Mouse (Mus musculus): ENCODE measurements around the gene Tspoap1.

Tspoap1 gene

DNA sequence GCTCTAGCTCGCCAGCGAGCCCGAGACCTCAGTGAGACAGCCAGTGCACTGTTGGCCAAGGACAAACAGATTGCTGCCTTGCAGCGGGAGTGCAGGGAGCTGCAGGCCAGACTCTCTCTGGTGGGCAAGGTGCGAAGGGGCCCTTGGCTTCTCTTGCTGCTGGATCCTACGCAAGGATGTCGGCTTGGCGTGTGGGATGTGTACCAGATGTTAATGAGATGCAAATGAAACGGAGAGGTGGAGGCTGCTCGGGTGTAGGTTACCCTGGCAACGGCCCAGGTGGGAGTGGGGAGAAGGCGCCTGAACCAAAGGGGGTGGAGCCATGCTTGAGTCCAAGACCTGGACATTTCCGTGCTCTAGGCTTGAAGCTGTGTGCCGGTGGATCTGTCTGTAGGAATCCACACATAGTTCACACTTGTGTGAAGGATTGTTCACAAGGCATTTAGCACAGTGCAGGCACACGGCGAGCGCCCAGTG lies 3.2 kb downstream of the Tspoap1 start:
- ChIA-PET POLR2A (interaction anchor here in 3 of 4 experiments (0.6 to 9.6 kb wide), 16 partner anchors 8 to 289 kb away, joined by 3 to 123 read pairs (median 5); partner anchors contain the start of genes Supt4a (in 2 of the 3) and Rnf43 (in 1 of the 3)), CTCF (interaction anchor here in 2 of 4 experiments (0.5 to 0.7 kb wide), 2 partner anchors 10 to 96 kb away, joined by 3 read pairs; no protein-coding TSS in a partner anchor)

- ChIA-PET CTCF (interaction anchor here in 1 of 4 experiments (0.7 to 1.1 kb wide), 2 partner anchors 97 to 169 kb away, joined by 3 read pairs; no protein-coding TSS in a partner anchor), POLR2A (interaction anchor here in 3 of 4 experiments (0.7 to 9.6 kb wide), 24 partner anchors 8 to 173 kb away, joined by 3 to 123 read pairs (median 5); partner anchors contain the start of genes Supt4a (in 2 of the 3) and Rnf43 (in 1 of the 3))
Measured at GRCm38 (mm10) chr11:87763988-87764876, 3.9 kb downstream of the Tspoap1 start.

DNA sequence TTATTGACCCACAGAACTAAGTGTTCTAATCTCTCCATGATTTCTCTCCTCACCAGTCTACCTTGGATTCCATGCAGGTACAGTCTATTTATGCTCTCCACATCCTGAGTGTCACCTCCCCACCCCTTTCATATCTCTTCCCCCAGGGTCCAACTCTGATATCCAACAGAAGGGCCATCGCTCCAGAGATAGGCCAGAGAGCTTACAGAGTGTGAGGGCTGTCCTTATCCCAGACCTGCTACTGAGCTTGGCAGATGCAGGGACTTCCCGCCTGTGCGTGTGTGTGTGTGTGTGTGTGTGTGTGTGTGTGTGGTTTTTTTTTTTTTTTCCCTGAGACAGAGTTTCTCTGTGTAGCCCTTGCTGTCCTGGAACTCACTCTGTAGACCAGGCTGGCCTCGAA lies 8.4 kb downstream of the Tspoap1 start:
- ChIA-PET CTCF (no interaction called here), POLR2A (interaction anchor here in 1 of 4 experiments (0.5 to 4.2 kb wide), 6 partner anchors 8 to 54 kb away, joined by 3 to 32 read pairs (median 4); partner anchors contain the start of gene Tspoap1)

- POLR2A ChIA-PET = interaction anchor here in 1 of 4 experiments (0.5 to 2.7 kb wide), 4 partner anchors 11 to 215 kb away, joined by 4 to 15 read pairs (median 4); partner anchors contain the start of gene Tspoap1
Measured at GRCm38 (mm10) chr11:87770989-87771388, 10.6 kb downstream of the Tspoap1 start.

GRCm38 (mm10) chr11:87772354-87772753 lies 12.0 kb downstream of the Tspoap1 start:
- POLR2A ChIA-PET = interaction anchor here in 1 of 4 experiments (1.4 to 2.7 kb wide), 2 partner anchors 11 to 12 kb away, joined by 3 to 15 read pairs; partner anchors contain the start of gene Tspoap1
- CTCF ChIA-PET = interaction anchor here in 2 of 4 experiments (0.8 to 1.4 kb wide), 4 partner anchors 12 to 334 kb away, joined by 3 to 5 read pairs (median 3); partner anchors contain the start of genes Rnf43 (in 1 of the 2) and Tspoap1 (in 1 of the 2)

More at GRCm38 (mm10) chr11:87770989-87771388, 10.6 kb downstream of the Tspoap1 start:
- CTCF ChIA-PET = interaction anchor here (0.5 to 1.2 kb wide), 8 partner anchors 12 to 348 kb away, joined by 3 to 5 read pairs (median 3); partner anchors contain the start of gene Rnf43 (in 1 of the 4)

- CTCF ChIA-PET = interaction anchor here in 2 of 4 experiments (0.8 to 1.8 kb wide), 5 partner anchors 10 to 190 kb away, joined by 3 to 5 read pairs (median 5); no protein-coding TSS in a partner anchor
- POLR2A ChIA-PET = interaction anchor here in 3 of 4 experiments (0.5 to 5.3 kb wide), 27 partner anchors 9 to 333 kb away, joined by 3 to 32 read pairs (median 4); partner anchors contain the start of genes Supt4a (in 2 of the 3), Mpo (in 1 of the 3) and Tspoap1 (in 1 of the 3)
Measured at GRCm38 (mm10) chr11:87778100-87778765, 17.9 kb downstream of the Tspoap1 start.

DNA sequence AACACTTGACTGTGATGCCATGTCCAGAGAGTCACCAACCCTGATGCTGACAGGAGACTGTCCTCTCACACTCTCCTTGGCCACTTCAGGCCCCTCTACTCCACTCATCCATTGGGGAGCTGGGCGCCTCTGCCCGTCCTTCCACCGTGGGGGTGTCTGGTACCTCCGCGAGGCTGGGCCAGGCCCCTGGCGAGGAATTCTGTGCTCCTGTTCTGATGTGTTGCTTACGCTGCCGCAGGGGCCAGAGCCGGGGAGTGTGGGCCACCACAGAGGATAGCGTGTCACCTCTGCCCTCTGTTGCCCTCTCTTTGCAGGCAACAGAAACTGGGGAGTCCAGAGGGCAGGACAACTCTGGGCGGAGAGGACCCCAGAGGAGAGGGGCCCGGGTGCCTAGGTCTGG lies 18.6 kb downstream of the Tspoap1 start:
- CTCF ChIA-PET = interaction anchor here in 2 of 4 experiments (0.6 to 1.8 kb wide), 8 partner anchors 9 to 1421 kb away, joined by 3 to 6 read pairs (median 5); no protein-coding TSS in a partner anchor
- POLR2A ChIA-PET = interaction anchor here in 3 of 4 experiments (1.0 to 5.3 kb wide), 20 partner anchors 10 to 280 kb away, joined by 3 to 32 read pairs (median 4); partner anchors contain the start of genes Supt4a (in 2 of the 3), Mpo (in 1 of the 3) and Tspoap1 (in 1 of the 3)

GRCm38 (mm10) chr11:87779392-87779791 lies 19.1 kb downstream of the Tspoap1 start:
- ChIA-PET CTCF (interaction anchor here in 2 of 4 experiments (0.6 to 1.8 kb wide), 6 partner anchors 13 to 1421 kb away, joined by 3 to 6 read pairs (median 5); no protein-coding TSS in a partner anchor), POLR2A (interaction anchor here in 3 of 4 experiments (0.6 to 5.3 kb wide), 18 partner anchors 10 to 308 kb away, joined by 3 to 32 read pairs (median 5); partner anchors contain the start of genes Supt4a (in 2 of the 3), Mpo (in 1 of the 3) and Tspoap1 (in 1 of the 3))

- POLR2A ChIA-PET = interaction anchor here in 3 of 4 experiments (0.6 to 5.3 kb wide), 7 partner anchors 9 to 308 kb away, joined by 4 to 19 read pairs (median 9); partner anchors contain the start of gene Tspoap1 (in 1 of the 3)
- CTCF ChIA-PET = no interaction called here
Measured at GRCm38 (mm10) chr11:87780130-87780529, 19.8 kb downstream of the Tspoap1 start.

GRCm38 (mm10) chr11:87790088-87790487 lies 29.7 kb downstream of the Tspoap1 start:
- ChIA-PET POLR2A (interaction anchor here in 2 of 4 experiments (0.5 to 1.8 kb wide), 2 partner anchors 11 to 99 kb away, joined by 6 to 9 read pairs; no protein-coding TSS in a partner anchor), CTCF (interaction anchor here in 2 of 4 experiments (0.6 to 1.6 kb wide), 2 partner anchors 93 to 94 kb away, joined by 3 read pairs; no protein-coding TSS in a partner anchor)

DNA sequence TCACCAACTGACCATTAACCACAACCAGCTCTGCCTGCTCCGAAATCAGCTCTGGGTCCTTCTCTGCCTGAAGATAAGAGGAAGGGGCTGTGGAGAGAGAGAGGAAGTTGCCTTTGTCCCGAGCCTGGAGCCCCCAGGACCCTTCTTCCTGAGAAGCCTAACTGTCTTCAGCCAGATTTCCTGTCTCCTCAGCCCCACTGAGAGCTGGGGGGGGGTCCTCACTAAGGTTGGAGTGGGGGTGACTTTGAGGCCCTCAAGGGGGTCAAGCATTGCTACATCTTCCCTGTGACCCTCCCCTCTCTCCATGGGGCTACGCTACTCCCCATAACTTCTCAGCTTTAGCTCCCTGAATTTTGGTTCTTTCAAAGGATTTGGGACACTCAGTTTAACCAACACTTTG lies 33.1 kb downstream of the Tspoap1 start, which contains the start of gene Mpo:
Gene Mpo (plus strand): TSS at position 122 of the 400 bp plus-strand sequence.
- POLR2A ChIA-PET = interaction anchor here in 2 of 4 experiments (1.0 to 2.2 kb wide), 4 partner anchors 10 to 47 kb away, joined by 3 to 5 read pairs (median 4); partner anchors contain the start of gene Tspoap1 (in 1 of the 2)
- CTCF ChIA-PET = interaction anchor here (0.6 to 1.1 kb wide), 5 partner anchors 9 to 321 kb away, joined by 3 to 6 read pairs (median 5); no protein-coding TSS in a partner anchor

- POLR2A ChIA-PET = interaction anchor here (0.6 to 1.5 kb wide), 8 partner anchors 20 to 540 kb away, joined by 3 to 8 read pairs (median 3); partner anchors contain the start of gene Srsf1 (in 1 of the 4)
- CTCF ChIA-PET = interaction anchor here in 3 of 4 experiments (0.7 to 1.8 kb wide), 12 partner anchors 8 to 153 kb away, joined by 3 to 15 read pairs (median 4); partner anchors contain the start of gene Mpo (in 1 of the 3)
Measured at GRCm38 (mm10) chr11:87801711-87802275, 41.5 kb downstream of the Tspoap1 start.

DNA sequence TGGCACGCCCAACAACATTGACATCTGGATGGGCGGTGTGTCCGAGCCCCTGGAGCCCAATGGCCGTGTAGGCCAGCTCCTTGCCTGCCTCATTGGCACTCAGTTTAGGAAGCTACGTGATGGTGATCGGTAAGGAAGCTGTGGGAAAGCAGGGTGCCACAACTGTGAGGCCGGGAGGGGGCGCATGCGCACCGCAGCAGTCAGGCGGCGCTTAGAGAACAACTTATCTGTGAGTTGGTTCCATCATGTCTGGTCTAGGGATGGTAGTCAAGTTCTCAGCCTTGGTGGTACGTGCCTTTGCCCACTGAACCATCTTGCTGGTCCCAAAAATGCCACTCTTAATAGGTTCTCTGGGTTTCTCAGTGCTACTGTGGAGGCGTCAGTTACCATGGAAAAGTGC lies 42.3 kb downstream of the Tspoap1 start:
- POLR2A ChIA-PET = interaction anchor here (0.6 to 1.0 kb wide), 4 partner anchors 34 to 244 kb away, joined by 3 to 6 read pairs (median 3); partner anchors contain the start of gene Srsf1 (in 1 of the 4)
- CTCF ChIA-PET = interaction anchor here (0.5 to 1.8 kb wide), 14 partner anchors 9 to 211 kb away, joined by 3 to 15 read pairs (median 4); partner anchors contain the start of gene Mpo (in 1 of the 4)

DNA sequence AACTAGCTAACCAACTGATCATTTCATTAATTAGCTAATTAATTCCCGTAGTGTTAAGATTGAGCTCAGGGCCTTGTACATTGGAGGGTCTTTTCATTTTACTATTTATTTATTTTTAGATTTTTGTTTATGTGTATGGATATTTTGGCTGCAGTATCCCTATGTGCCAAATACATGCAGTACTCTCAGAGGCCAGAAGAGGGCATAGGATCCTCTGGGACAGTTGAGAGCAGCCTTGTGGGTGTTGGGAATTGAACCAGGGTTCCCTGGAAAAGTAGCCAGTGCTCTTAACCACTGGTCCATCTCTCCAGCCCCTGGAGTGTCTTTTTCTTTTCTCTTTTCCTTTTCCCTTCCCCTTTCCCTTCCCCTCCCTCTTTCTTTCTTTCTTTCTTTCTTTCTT lies 45.1 kb downstream of the Tspoap1 start:
- ChIA-PET CTCF (interaction anchor here in 3 of 4 experiments (0.7 to 1.9 kb wide), 5 partner anchors 68 to 144 kb away, joined by 3 to 7 read pairs (median 5); partner anchors contain the start of gene Supt4a (in 1 of the 3)), POLR2A (no interaction called here)

DNA sequence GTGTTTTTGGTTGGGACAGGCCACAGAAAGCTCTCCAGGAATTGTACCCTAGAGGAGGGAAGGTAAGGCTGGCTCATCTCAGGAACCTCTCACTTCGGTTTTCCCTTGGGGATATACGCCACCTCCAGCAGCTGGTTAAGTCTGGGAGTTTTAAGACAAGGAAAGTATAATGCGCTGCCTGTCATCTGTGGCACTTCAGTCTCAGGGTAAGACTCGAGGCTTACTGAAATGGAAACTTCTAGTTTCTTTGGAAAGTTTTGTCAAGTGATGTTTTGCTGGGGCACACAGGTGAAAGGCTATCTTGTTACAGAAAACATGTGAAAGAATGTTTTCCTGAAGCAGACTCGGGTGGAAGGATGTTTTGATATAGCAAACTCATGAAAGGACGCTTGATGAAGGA lies 47.1 kb downstream of the Tspoap1 start:
- CTCF ChIA-PET = interaction anchor here in 2 of 4 experiments (0.6 to 1.5 kb wide), 2 partner anchors 14 to 76 kb away, joined by 3 to 12 read pairs; partner anchors contain the start of gene Mpo (in 1 of the 2)
- POLR2A ChIA-PET = interaction anchor here in 1 of 4 experiments (0.5 kb wide), 1 partner anchor 906 kb away, joined by 3 read pairs; no protein-coding TSS in a partner anchor

GRCm38 (mm10) chr11:87808236-87808635 lies 47.9 kb downstream of the Tspoap1 start:
- ChIA-PET POLR2A (interaction anchor here in 2 of 4 experiments (0.6 to 0.7 kb wide), 2 partner anchors 9 to 52 kb away, joined by 3 to 6 read pairs; no protein-coding TSS in a partner anchor), CTCF (interaction anchor here in 2 of 4 experiments (0.5 to 1.0 kb wide), 3 partner anchors 15 to 389 kb away, joined by 3 to 7 read pairs (median 4); partner anchors contain the start of gene Mpo (in 1 of the 2))
